Mouse (Mus musculus): ENCODE measurements around the gene Olfr801. TPM values are rescaled to one million over a fixed set of nuclear protein-coding genes. Genes with fewer than 3 reads are reported as not detected.

Gene Olfr801
- not detected in 2 replicates for polyA plus RNA-seq (2015; fragmentation: Nextera tagmentation; extraction: Ambion mirVana)

- H3K9me3 ChIP-seq (replicated peaks) = no peaks in the 10 kb centered on the region
- no peaks in the 10 kb centered on the region for H3K4me1 ChIP-seq (replicated peaks)
- H3K27ac ChIP-seq (replicated peaks) = no peak within 1 kb of the TSS
- WGBS (ENCODE audit: insufficient replicate concordance) = 49% methylated on average over 1 of the region's 1 CpGs
- no peak within 1 kb of the TSS for H3K4me3 ChIP-seq (replicated peaks)
- H3K27me3 ChIP-seq = no peaks in the 10 kb centered on the region
- no peak within 1 kb of the TSS for H3K9ac ChIP-seq
- H3K36me3 ChIP-seq (replicated peaks) = no peaks in the 10 kb centered on the region
- ATAC-seq (ENCODE audit: insufficient read depth) = no peak
- no peak within 1 kb of the TSS for H3K4me2 ChIP-seq
These were observed at the start of gene Olfr801 for GRCm38 (mm10) chr10:129673765-129674164. Gene Olfr801 (minus strand): TSS chr10:129673865.

GRCm38 (mm10) chr10:129702910-129703309 lies 29.2 kb upstream of the Olfr801 start, which contains the start of gene Olfr804:
Gene Olfr804 (plus strand): TSS chr10:129703210.
- Histone ChIP-seq H3K27me3 (no peaks in the 10 kb centered on the region), H3K9me3 (replicated peaks) (no peaks in the 10 kb centered on the region), H3K9ac (no peak within 1 kb of the TSS), H3K27ac (replicated peaks) (no peak within 1 kb of the TSS), H3K4me2 (no peak within 1 kb of the TSS), H3K4me3 (replicated peaks) (no peak within 1 kb of the TSS), H3K4me1 (replicated peaks) (no peaks in the 10 kb centered on the region), H3K36me3 (replicated peaks) (no peaks in the 10 kb centered on the region)
- no peak for ATAC-seq (ENCODE audit: insufficient read depth)

DNA sequence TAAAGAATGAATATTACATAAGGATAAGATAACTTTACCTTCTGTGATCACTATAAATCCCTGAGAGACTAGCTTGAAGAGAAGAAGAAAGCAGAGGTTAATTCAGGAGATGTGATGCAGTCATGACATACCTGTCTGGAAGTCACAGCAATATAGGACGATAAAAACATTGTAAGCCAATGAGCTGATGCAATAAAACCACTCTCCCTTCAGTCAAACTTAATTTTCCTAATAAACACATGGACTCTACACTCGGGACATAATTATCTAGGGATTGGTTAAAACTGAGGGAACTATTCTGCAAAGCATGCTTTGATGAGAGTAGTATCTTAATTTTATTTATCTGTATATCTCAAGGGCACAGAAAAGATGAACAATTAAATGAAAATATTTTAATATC lies 20.5 kb upstream of the Olfr801 start, which contains the start of gene Olfr803:
Olfr803 (minus strand) TSS at position 101 of the 400 bp plus-strand sequence.
- ATAC-seq (ENCODE audit: insufficient read depth) = no peak
- WGBS (ENCODE audit: insufficient replicate concordance) = 51% methylated on average over 2 of the region's 2 CpGs

DNA sequence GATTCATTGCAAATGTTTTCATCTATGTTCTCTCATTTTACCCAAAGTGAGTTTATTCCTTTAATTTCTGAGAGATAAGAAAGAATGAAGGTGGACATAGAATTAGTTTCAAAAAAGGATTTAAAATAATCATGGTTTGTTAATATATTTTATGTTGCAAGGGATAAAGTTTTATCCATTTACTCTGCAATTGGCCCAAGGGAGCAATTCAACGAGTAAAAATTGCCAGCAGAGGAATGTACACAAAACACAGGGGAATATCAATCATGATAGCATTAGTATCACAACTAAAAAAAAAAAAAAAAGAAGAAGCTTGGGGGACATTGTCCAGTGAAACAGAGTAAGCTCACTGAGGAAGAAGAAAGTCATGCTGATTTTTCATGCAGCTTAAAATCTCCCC lies 14.4 kb upstream of the Olfr801 start, which contains the start of gene Olfr802:
Olfr802 (minus strand) TSS at position 101 of the 400 bp plus-strand sequence.
- no peaks in the 10 kb centered on the region for H3K4me1 ChIP-seq (replicated peaks)
- no peak within 1 kb of the TSS for H3K27ac ChIP-seq (replicated peaks)
- no peak within 1 kb of the TSS for H3K9ac ChIP-seq
- 35% methylated on average over 1 of the region's 1 CpGs for WGBS (ENCODE audit: insufficient replicate concordance)
- H3K4me2 ChIP-seq = no peak within 1 kb of the TSS
- ATAC-seq (ENCODE audit: insufficient read depth) = no peak
- H3K27me3 ChIP-seq = no peaks in the 10 kb centered on the region
- H3K4me3 ChIP-seq (replicated peaks) = no peak within 1 kb of the TSS
- H3K9me3 ChIP-seq (replicated peaks) = no peaks in the 10 kb centered on the region
- no peaks in the 10 kb centered on the region for H3K36me3 ChIP-seq (replicated peaks)

More for the DNA sequence above, 20.5 kb upstream of the Olfr801 start, which contains the start of gene Olfr803:
- H3K27ac ChIP-seq (replicated peaks) = no peak within 1 kb of the TSS
- H3K4me3 ChIP-seq (replicated peaks) = no peak within 1 kb of the TSS
- no peaks in the 10 kb centered on the region for H3K9me3 ChIP-seq (replicated peaks)
- no peaks in the 10 kb centered on the region for H3K4me1 ChIP-seq (replicated peaks)
- no peak within 1 kb of the TSS for H3K4me2 ChIP-seq
- no peak within 1 kb of the TSS for H3K9ac ChIP-seq
- H3K27me3 ChIP-seq = no peaks in the 10 kb centered on the region
- H3K36me3 ChIP-seq (replicated peaks) = no peaks in the 10 kb centered on the region

DNA sequence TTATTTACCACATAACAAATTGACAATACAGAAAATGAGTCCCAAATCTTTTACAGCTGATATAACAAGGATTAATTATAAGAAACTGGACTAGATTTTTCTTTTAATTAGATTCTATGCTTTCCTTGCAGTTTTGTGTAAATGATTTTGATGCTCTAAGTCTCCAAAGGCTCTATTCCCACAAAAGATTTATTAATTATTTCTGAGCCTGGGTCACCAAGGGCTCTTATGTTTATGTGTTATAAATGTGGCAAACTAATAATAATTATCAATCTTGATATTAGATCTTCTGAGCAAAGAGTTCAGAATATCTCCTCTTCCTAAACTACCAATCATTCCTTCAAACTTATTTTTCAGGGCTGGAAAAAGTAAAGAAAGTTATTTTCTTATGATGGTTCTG lies 16.3 kb downstream of the Olfr801 start, which contains the start of gene Olfr800:
Olfr800 (plus strand) TSS at position 301 of the 400 bp plus-strand sequence.
- Histone ChIP-seq H3K27ac (replicated peaks) (no peak within 1 kb of the TSS), H3K36me3 (replicated peaks) (no peaks in the 10 kb centered on the region), H3K27me3 (no peaks in the 10 kb centered on the region), H3K9me3 (replicated peaks) (no peaks in the 10 kb centered on the region), H3K4me1 (replicated peaks) (no peaks in the 10 kb centered on the region), H3K4me3 (replicated peaks) (no peak within 1 kb of the TSS), H3K4me2 (no peak within 1 kb of the TSS), H3K9ac (no peak within 1 kb of the TSS)
- ATAC-seq (ENCODE audit: insufficient read depth) = no peak

GRCm38 (mm10) chr10:129651763-129652162 lies 21.9 kb downstream of the Olfr801 start:
- Histone ChIP-seq H3K4me2 (no peak overlapping the region), H3K4me1 (replicated peaks) (no peaks in the 10 kb centered on the region), H3K9me3 (replicated peaks) (no peaks in the 10 kb centered on the region), H3K36me3 (replicated peaks) (no peaks in the 10 kb centered on the region), H3K4me3 (replicated peaks) (no peak overlapping the region), H3K27ac (replicated peaks) (no peak overlapping the region), H3K9ac (no peak overlapping the region), H3K27me3 (no peaks in the 10 kb centered on the region)
- 59% methylated on average over 1 of the region's 1 CpGs for WGBS (ENCODE audit: insufficient replicate concordance)
- ATAC-seq (ENCODE audit: insufficient read depth) = no peak

- no peak within 1 kb of the TSS for H3K4me2 ChIP-seq
- no peak within 1 kb of the TSS for H3K27ac ChIP-seq (replicated peaks)
- no peak for ATAC-seq (ENCODE audit: insufficient read depth)
- H3K4me1 ChIP-seq (replicated peaks) = no peaks in the 10 kb centered on the region
- H3K4me3 ChIP-seq (replicated peaks) = no peak within 1 kb of the TSS
- H3K9ac ChIP-seq = no peak within 1 kb of the TSS
- H3K27me3 ChIP-seq = no peaks in the 10 kb centered on the region
- H3K36me3 ChIP-seq (replicated peaks) = no peaks in the 10 kb centered on the region
- H3K9me3 ChIP-seq (replicated peaks) = no peaks in the 10 kb centered on the region
- 11% methylated on average over 1 of the region's 1 CpGs for WGBS (ENCODE audit: insufficient replicate concordance)
These were observed 36.5 kb downstream of the Olfr801 start, which contains the start of gene Olfr799 for GRCm38 (mm10) chr10:129637184-129637583. Gene Olfr799 (plus strand): TSS chr10:129637484.

GRCm38 (mm10) chr10:129627834-129628233 lies 45.8 kb downstream of the Olfr801 start, which contains the start of gene Olfr798:
Gene Olfr798 (minus strand): TSS chr10:129627934.
- no peak for ATAC-seq (ENCODE audit: insufficient read depth)
- Histone ChIP-seq H3K27me3 (no peaks in the 10 kb centered on the region), H3K27ac (replicated peaks) (no peak within 1 kb of the TSS), H3K9ac (no peak within 1 kb of the TSS), H3K4me1 (replicated peaks) (no peaks in the 10 kb centered on the region), H3K9me3 (replicated peaks) (no peaks in the 10 kb centered on the region), H3K4me2 (no peak within 1 kb of the TSS), H3K36me3 (replicated peaks) (no peaks in the 10 kb centered on the region), H3K4me3 (replicated peaks) (no peak within 1 kb of the TSS)
- WGBS (ENCODE audit: insufficient replicate concordance) = 54% methylated on average over 1 of the region's 1 CpGs

GRCm38 (mm10) chr10:129623251-129623650 lies 50.4 kb downstream of the Olfr801 start:
- H3K36me3 ChIP-seq (replicated peaks) = no peaks in the 10 kb centered on the region
- no peak for ATAC-seq (ENCODE audit: insufficient read depth)
- no peak overlapping the region for H3K4me2 ChIP-seq
- H3K27ac ChIP-seq (replicated peaks) = no peak overlapping the region
- H3K9ac ChIP-seq = no peak overlapping the region
- H3K9me3 ChIP-seq (replicated peaks) = no peaks in the 10 kb centered on the region
- H3K4me3 ChIP-seq (replicated peaks) = no peak overlapping the region
- no peaks in the 10 kb centered on the region for H3K27me3 ChIP-seq
- H3K4me1 ChIP-seq (replicated peaks) = no peaks in the 10 kb centered on the region

DNA sequence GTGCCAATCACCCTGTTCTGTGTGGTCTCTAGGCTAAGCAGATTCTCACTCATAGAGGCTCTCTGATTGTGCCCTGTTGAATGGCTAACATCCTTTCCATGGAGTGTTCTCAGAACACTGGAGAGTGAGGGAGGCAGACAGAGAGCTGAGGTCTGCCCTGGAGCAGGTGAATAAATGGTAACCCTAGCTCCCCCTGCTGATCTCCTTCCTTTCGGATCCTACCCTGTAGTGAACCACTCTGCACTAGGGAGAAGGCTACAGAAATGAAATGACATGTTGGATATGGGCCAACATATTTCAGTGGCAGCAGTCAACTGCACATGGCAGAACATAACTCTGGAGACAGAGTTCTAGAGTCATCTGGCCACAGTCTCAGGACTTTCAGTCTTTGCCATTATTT lies 51.9 kb downstream of the Olfr801 start:
- Histone ChIP-seq H3K36me3 (replicated peaks) (no peaks in the 10 kb centered on the region), H3K9ac (no peak overlapping the region), H3K4me2 (no peak overlapping the region), H3K4me1 (replicated peaks) (no peaks in the 10 kb centered on the region), H3K4me3 (replicated peaks) (no peak overlapping the region), H3K27ac (replicated peaks) (no peak overlapping the region), H3K27me3 (no peaks in the 10 kb centered on the region), H3K9me3 (replicated peaks) (no peaks in the 10 kb centered on the region)
- no peak for ATAC-seq (ENCODE audit: insufficient read depth)
- WGBS (ENCODE audit: insufficient replicate concordance) = 8% methylated on average over 1 of the region's 1 CpGs

Data from liver, embryonic 15.5 days (tissue).